Mouse (Mus musculus) central nervous system, embryonic 14 days (tissue): ENCODE measurements around the gene Orc5. TPM values are rescaled to one million over a fixed set of nuclear protein-coding genes. Genes with fewer than 3 reads are reported as not detected.

Experiments
- polyA plus RNA-seq: library from polyadenylated mRNA; depleted of rRNA; stranded (reverse); fragments of >200 nt; gene quantifications from 2 replicates; pipeline ENCODE4 v1.2.3, GENCODE M21; 2012; rRNA removed

Gene Orc5
- 9.8 and 9.9 TPM in 2 replicates for polyA plus RNA-seq

GRCm38 (mm10) chr5:22550033-22550551, at the start of gene Orc5:
TSS of gene Orc5 (minus strand) at chr5:22550429.

Other genes with a start within 250 kb of the Orc5 start
- 77.6 and 112 TPM in 2 replicates for gene Reln, start 205.7 kb downstream of the Orc5 start, polyA plus RNA-seq
- gene Lhfpl3, start 195.6 kb upstream of the Orc5 start, polyA plus RNA-seq, result 4.8 and 5.7 TPM in 2 replicates